ENCODE assay signal across 8 mouse cellular contexts in the genomic region with DNA sequence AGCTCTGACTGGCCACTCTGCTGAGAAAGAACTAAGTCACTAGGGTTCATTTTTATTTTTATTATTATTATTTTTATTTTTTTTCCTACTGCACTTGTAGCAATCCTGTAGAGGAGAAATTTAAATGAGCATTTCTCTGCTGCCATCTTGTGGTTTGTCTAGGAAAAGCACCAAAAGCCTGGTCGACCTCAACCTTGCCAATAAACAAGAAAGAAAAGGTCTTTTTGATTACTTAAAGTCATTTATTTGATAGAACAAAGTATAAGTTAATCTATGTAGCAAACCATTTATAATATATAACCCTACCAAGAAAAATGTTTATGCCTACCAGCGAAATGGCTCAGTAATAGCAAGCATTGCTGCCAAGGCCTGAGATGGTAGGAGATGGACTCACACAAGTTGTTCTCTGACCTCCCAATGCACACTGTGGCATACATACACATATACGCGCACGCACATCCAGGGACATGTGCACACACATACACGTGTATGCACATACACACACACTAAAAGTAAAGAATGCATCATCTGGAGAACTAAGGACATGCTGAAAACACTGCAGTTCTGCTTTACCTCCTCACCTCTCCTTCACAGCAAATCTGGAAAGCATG.
A peak's percentile ranks its signal among the peaks of the same experiment; 100 is the strongest.
DNase-seq lines count a peak whose midpoint lies in the region; ATAC-seq and TF ChIP-seq lines count a peak whose summit lies in the region.

No protein-coding gene starts in this region.

- DNase-seq in ovary, postnatal 14 days (ENCODE audit: low spot score), result peak; percentile 42
- DNase-seq in ovary, adult 18-20 months (ENCODE audit: low spot score), result no peak
- DNase-seq in adrenal gland, postnatal 36 days, result peak; percentile 10 to 53
- DNase-seq in embryonic facial prominence, embryonic 14.5 days (ENCODE audit: low spot score), result peak; percentile 26
- peak; percentile 69 for DNase-seq in kidney, adult 2 months
- peak; percentile 18 for DNase-seq in retina, adult 2 months (ENCODE audit: low read depth, low spot score)

- no peak overlapping the region for H3K9ac ChIP-seq in embryonic facial prominence, embryonic 14.5 days (ENCODE audit: low read depth, low read length)
- H3K9ac ChIP-seq in limb, embryonic 13.5 days, result no peak overlapping the region

- H3K9me3 ChIP-seq in embryonic facial prominence, embryonic 14.5 days (ENCODE audit: control insufficient read depth, low read length), result no peaks in the 10 kb centered on the region
- H3K9me3 ChIP-seq in limb, embryonic 13.5 days, result no peaks in the 10 kb centered on the region

- ATAC-seq in embryonic facial prominence, embryonic 14.5 days (ENCODE audit: low read depth), result no peak
- peak; percentile 40; the same call in 1 of the 2 replicates for ATAC-seq in limb, embryonic 13.5 days (ENCODE audit: low FRiP score, low read depth)
- ATAC-seq in monocyte, adult 5-6 weeks (replicated peaks; ENCODE audit: insufficient number of reproducible peaks, low FRiP score, low TSS enrichment, poor library complexity, severe bottlenecking), result no peak

- H3K27me3 ChIP-seq in embryonic facial prominence, embryonic 14.5 days (replicated peaks; ENCODE audit: control insufficient read depth, insufficient read depth, low read length), result no peaks in the 10 kb centered on the region
- H3K27me3 ChIP-seq in kidney, adult 2 months (replicated peaks; ENCODE audit: control insufficient read depth, insufficient read depth, low read length), result no peaks in the 10 kb centered on the region
- H3K27me3 ChIP-seq in limb, embryonic 13.5 days, result 0 out of 2 replicates have a peak, but pooled peaks cover 5% of the 10 kb centered on the region

- H3K4me3 ChIP-seq in embryonic facial prominence, embryonic 14.5 days (ENCODE audit: low read depth, low read length), result no peak overlapping the region
- H3K4me3 ChIP-seq in kidney, adult 2 months (ENCODE audit: insufficient read depth, low read depth, low read length), result no peak overlapping the region
- H3K4me3 ChIP-seq in limb, embryonic 13.5 days, result no peak overlapping the region

- no peak overlapping the region for H3K27ac ChIP-seq in embryonic facial prominence, embryonic 14.5 days (replicated peaks; ENCODE audit: low read depth, low read length)
- no peak overlapping the region for H3K27ac ChIP-seq in kidney, adult 2 months (ENCODE audit: insufficient read depth, low read depth, low read length)
- no peak overlapping the region for H3K27ac ChIP-seq in limb, embryonic 13.5 days

- H3K4me2 ChIP-seq in embryonic facial prominence, embryonic 14.5 days (ENCODE audit: low read depth, low read length), result no peak overlapping the region
- 0 out of 2 replicates have a peak overlapping the region, but pooled peaks have one; percentile 16 for H3K4me2 ChIP-seq in limb, embryonic 13.5 days (replicated peaks)

- TF ChIP-seq POLR2A in kidney, adult 2 months (IDR thresholded peaks at IDR 0.05; ENCODE audit: low read depth, low read length), result no peak

- no peaks in the 10 kb centered on the region for H3K4me1 ChIP-seq in embryonic facial prominence, embryonic 14.5 days (ENCODE audit: control insufficient read depth, insufficient read depth, low read length)
- peaks cover 4% of the 10 kb centered on the region; the same call in 1 of the 2 replicates for H3K4me1 ChIP-seq in kidney, adult 2 months (ENCODE audit: control insufficient read depth, insufficient read depth, low read length)
- peaks cover 3% of the 10 kb centered on the region; the same call in 1 of the 2 replicates for H3K4me1 ChIP-seq in limb, embryonic 13.5 days

- no peaks in the 10 kb centered on the region for H3K36me3 ChIP-seq in embryonic facial prominence, embryonic 14.5 days (ENCODE audit: control insufficient read depth, insufficient read depth, low read length)
- no peaks in the 10 kb centered on the region for H3K36me3 ChIP-seq in kidney, adult 2 months (ENCODE audit: control insufficient read depth, insufficient read depth, low read length)
- H3K36me3 ChIP-seq in limb, embryonic 13.5 days, result no peaks in the 10 kb centered on the region

- WGBS in embryonic facial prominence, embryonic 14.5 days, result 32% methylated on average over 6 of the region's 6 CpGs
- WGBS in kidney, adult 2 months, result 36% methylated on average over 6 of the region's 6 CpGs
- 41% methylated on average over 6 of the region's 6 CpGs for WGBS in limb, embryonic 13.5 days

- TF ChIP-seq CTCF in kidney, adult 2 months (conservative IDR thresholded peaks at IDR 0.05; ENCODE audit: insufficient read depth, insufficient read length, low read depth, low read length), result peak; percentile 23; the same call in 1 of the 2 replicates
